Mouse (Mus musculus) right cerebral cortex, adult 18-20 months (tissue): ENCODE measurements around the gene Rasa3.

Source experiments
- DNase-seq: peaks from one replicate; pipeline ENCODE4 v3.0.0; 2022; ENCODE audit warnings: mixed read lengths

Rasa3 gene

DNA sequence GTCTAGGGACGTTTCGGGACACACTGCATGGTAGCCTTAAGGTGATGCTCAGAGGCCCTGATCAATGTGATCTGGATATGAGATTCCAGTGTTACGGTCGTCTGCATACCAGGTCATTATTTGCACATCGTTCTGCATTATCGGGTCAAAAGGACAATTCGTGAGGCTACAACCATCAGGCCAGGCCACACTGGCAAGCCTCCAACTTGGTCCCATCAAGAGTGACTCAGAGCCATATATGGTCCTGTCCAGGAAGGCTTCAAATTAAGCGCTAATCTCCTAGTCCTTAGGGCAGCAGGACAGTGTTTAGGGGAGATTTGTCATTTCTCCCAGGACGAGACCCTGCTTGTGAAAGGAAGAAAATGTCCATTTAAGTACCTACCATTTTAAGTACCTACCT lies 63.3 kb downstream of the Rasa3 start:
- no peak for DNase-seq

GRCm38 (mm10) chr8:13611702-13612101 lies 65.7 kb downstream of the Rasa3 start:
- DNase-seq = peak; percentile 75

DNA sequence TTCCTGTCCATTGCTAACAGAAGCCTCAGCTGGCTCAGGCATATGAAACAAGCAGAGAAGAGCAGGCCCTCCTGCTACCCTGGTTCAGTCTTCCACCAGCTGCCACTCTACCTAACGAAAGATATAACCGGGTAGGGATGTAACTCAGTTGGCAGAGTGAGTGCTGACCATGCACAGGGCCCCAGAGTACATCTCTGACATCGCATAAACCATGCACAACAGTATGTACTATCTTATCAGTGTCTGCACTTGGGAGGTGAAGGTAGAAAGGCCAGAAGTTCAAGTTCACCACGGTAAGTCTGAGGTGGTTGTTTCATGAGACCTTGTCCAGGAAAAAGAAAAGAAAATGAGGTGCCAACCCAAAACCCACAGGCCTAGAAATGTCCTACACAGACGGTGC lies 67.4 kb downstream of the Rasa3 start:
- no peak for DNase-seq

GRCm38 (mm10) chr8:13608946-13609345 lies 68.5 kb downstream of the Rasa3 start:
- no peak for DNase-seq

- DNase-seq = no peak
Observed at GRCm38 (mm10) chr8:13605920-13606480, 71.4 kb downstream of the Rasa3 start.

GRCm38 (mm10) chr8:13602621-13603020 lies 74.8 kb downstream of the Rasa3 start:
- no peak for DNase-seq

DNA sequence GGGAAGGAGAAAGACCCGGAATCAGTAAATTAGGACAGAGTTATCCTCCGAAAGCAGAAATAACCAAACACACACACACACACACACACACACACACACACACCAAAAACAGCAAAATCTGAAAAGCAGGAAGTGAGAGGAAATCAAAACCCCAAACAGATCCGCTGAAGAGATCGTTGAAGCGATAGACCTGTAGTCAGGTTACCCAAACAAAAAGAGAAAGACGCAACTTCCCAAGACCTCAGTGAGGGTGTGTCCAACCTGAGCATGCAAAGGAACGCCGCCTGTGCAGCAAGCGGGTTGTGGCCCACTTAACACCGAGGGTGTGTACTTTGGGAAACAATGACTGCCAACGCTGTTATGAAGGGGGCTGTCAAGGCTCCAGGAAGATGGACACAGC lies 76.2 kb downstream of the Rasa3 start:
- DNase-seq = no peak

- no peak for DNase-seq
Observed at GRCm38 (mm10) chr8:13600716-13601115, 76.7 kb downstream of the Rasa3 start.

DNA sequence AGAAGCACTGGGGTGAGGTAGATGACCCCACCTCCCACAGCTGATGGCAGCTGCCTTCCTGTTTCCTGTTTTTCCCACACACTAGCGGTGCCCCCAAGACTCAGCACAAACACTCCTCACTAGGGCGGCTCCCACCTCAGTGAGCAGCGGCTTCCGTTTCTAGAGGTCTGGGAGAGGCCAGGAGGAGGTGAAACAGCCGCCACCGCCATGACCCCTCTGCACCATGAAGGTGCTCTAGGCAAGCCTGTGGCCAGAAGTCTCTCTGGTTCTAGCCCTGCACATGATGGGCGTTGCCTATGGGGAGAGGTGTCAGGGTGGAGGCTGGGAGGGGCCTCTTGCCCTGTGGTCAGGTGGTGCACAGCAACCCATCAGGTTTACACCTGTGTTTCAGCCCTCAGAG lies 77.2 kb downstream of the Rasa3 start:
- DNase-seq = no peak

GRCm38 (mm10) chr8:13597777-13598176 lies 79.6 kb downstream of the Rasa3 start:
- no peak for DNase-seq

- no peak for DNase-seq
Observed at GRCm38 (mm10) chr8:13595861-13596260, 81.5 kb downstream of the Rasa3 start.

GRCm38 (mm10) chr8:13594884-13595323 lies 82.5 kb downstream of the Rasa3 start:
- DNase-seq = no peak

- no peak for DNase-seq
Observed at GRCm38 (mm10) chr8:13593340-13593739, 84.1 kb downstream of the Rasa3 start.

DNA sequence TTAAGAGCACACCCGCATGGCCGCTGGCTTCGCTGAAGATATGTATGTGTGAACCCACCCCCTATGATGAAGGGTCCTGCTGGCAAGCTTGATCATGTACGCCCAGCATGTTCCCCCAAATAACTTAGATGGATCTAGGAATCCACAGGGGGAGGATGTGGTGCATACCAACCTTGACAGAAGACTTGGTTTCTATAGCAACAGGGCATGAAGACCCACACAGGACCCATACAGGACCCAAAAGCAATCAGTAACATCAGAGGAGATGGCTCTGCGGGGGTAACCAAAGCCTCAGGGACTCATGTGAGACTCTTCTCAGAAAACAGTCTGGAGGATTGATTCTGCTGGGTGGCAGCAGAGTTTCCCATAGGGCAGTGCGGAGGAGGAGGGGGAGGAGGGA lies 86.2 kb downstream of the Rasa3 start:
- no peak for DNase-seq

GRCm38 (mm10) chr8:13589071-13589470 lies 88.3 kb downstream of the Rasa3 start:
- DNase-seq = no peak

GRCm38 (mm10) chr8:13584652-13585051 lies 92.8 kb downstream of the Rasa3 start:
- no peak for DNase-seq

GRCm38 (mm10) chr8:13577869-13578268 lies 99.5 kb downstream of the Rasa3 start:
- no peak for DNase-seq

GRCm38 (mm10) chr8:13571999-13572398 lies 105.4 kb downstream of the Rasa3 start:
- DNase-seq = peak; percentile 65

- no peak for DNase-seq
Observed at GRCm38 (mm10) chr8:13562118-13562517, 115.3 kb downstream of the Rasa3 start, which contains the start of gene 1700029H14Rik. Gene 1700029H14Rik (minus strand): TSS chr8:13562461.

GRCm38 (mm10) chr8:13557526-13557925 lies 119.9 kb downstream of the Rasa3 start:
- peak; percentile 31 for DNase-seq

GRCm38 (mm10) chr8:13551574-13551830 lies 125.9 kb downstream of the Rasa3 start:
- no peak for DNase-seq

- peak; percentile 95 for DNase-seq
Observed at GRCm38 (mm10) chr8:13550718-13551573, 126.5 kb downstream of the Rasa3 start.

DNA sequence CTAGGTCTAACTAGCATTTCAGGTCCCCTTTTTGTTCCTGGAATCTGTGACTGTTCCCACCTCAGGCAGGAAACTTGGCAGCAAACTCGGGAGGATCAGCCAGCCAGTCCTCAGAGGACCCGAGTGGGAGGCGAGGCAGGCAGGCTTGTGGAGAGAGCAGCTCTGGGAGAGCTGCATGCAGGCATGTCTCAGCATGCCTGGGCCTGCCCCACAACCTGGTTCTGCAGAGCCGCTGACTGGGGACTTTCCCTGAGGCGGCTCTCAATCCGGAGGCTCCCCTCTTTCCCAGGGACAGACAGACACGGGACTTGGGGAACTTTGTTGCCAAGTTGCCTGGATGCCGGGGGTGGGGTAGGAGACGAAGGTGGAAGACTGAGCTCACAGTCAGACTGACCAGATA lies 128.6 kb downstream of the Rasa3 start:
- peak; percentile 71 for DNase-seq

- no peak for DNase-seq
Observed at GRCm38 (mm10) chr8:13548235-13548634, 129.2 kb downstream of the Rasa3 start.

DNA sequence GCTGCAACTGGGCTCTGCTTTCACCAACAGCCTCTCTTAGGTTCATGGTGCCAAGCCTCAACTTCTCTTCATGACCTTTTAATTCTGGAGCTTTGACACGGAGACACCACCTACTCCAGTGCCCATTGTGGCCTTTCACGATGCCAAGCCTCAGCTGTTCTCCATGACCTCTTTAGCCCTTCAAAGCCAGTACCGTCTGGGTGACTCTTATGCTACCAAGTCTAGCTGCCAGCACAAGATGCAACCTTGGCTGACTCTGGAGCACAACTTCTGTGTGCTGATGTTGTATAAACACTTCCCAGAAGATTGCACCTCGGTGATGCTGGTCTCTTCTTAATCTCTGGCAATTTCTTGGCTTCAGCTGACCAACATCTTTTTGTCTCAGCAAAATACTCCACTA lies 131.0 kb downstream of the Rasa3 start:
- no peak for DNase-seq
